Mouse (Mus musculus) olfactory bulb, adult 2 months (tissue): ENCODE measurements at regions not wholly inside any gene's neighbourhood (a gene's known extent, or its start where the extent isn't known, plus 50 kb on each side); places are given as distances from the start of the nearest gene placed in this dataset.

ENCODE experiments used
- CTCF ChIP-seq: fragments of 200-500 bp; IDR thresholded peaks from 2 replicates; pipeline ENCODE4 v1.5.1; 2012; ENCODE audit warnings: low read depth, mild to moderate bottlenecking, low read length, moderate library complexity; ENCODE audit not compliant: insufficient read depth
- POLR2A ChIP-seq: fragments of 200-500 bp; IDR thresholded peaks from 2 replicates; pipeline ENCODE4 v1.6.1; 2012; ENCODE audit warnings: mild to moderate bottlenecking, low read depth, low read length, moderate library complexity; ENCODE audit not compliant: insufficient read depth

DNA sequence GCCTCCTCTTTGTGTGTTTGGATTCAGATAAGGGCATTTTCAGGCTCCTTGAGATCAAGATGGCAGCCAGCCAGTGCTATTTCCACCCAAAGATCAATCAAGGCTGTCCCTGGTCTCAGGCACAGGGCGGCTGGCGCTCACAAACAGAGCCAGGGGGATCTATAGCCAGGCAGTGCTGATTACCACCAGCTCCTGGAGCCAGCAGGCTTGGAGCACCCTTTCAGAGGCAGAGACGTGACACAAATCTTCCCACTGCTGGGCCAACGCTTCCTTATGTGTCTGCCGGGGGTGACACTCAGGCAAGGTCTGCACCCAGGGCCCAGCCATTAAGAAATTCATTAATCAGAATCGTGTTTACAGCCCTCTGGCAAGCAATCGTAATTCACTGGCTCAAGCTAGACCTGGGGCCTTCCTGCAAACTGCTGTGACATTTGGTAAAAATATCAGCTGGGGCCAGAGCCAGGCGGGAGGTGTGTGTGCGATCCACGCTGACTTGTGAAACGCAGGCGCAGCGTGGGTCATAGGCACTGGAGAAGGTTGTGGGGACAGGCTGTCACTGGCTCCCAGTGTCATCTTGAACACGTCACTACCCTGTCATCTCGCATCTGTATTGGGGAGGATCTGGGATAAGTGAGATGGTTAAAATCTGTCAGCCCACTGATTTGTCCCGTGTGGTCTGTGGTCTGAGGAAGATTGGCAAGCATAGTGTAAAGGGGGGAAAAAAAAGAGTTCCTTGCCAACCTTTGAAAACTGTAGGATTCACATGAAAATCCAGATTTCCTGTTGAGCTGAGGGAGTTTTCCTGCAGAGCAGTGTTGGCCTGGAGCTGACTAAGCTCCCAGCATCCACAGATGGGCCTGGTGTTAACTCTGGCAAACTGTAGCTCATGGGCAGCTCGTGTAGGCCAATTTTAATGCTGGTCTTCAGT, 56.5 kb upstream of the Tle3 start:
- no peak for TF ChIP-seq POLR2A
- no peak for TF ChIP-seq CTCF
